Mouse (Mus musculus) bone marrow, adult 2 months (tissue): ENCODE measurements around the gene Nr3c2. TPM values are rescaled to one million over a fixed set of nuclear protein-coding genes. Genes with fewer than 3 reads are reported as not detected.

Source experiments
- H3K27ac ChIP-seq: fragments of 200-500 bp; 2 replicates; pipeline ENCODE4 v1.5.1; 2012; ENCODE audit warnings: low read depth, mild to moderate bottlenecking, control low read depth, inconsistent platforms, low read length; ENCODE audit not compliant: control insufficient read depth, poor library complexity, insufficient read depth
- H3K4me1 ChIP-seq: fragments of 200-500 bp; 2 replicates; pipeline ENCODE4 v1.6.1; 2011; ENCODE audit warnings: low read length; ENCODE audit not compliant: control insufficient read depth, insufficient read depth
- H3K4me3 ChIP-seq: fragments of 200-500 bp; replicated peaks from 2 replicates; pipeline ENCODE3; 2011; ENCODE audit warnings: mild to moderate bottlenecking, low read depth, low read length, control low read depth; ENCODE audit not compliant: control insufficient read depth
- CTCF ChIP-seq: fragments of 200-500 bp; IDR thresholded peaks from 2 replicates; pipeline ENCODE4 v1.5.1; 2011; ENCODE audit warnings: low read length, control low read depth; ENCODE audit not compliant: control insufficient read depth, insufficient read depth
- POLR2A ChIP-seq: fragments of 200-500 bp; IDR thresholded peaks from 2 replicates; pipeline ENCODE4 v1.6.1; 2011; ENCODE audit warnings: low read depth, mild to moderate bottlenecking, control low read depth, low read length, borderline replicate concordance; ENCODE audit not compliant: control insufficient read depth
- WGBS: fragments of 180-500 bp; shearing (Covaris S2); methylation state at CpG from one replicate; pipeline ENCODE4 v1.1.7; 2018; 5-methylcytosine and 5-hydroxymethylcytosine counted together
- polyA plus RNA-seq: library from polyadenylated mRNA; stranded (reverse); fragments of >200 nt; gene quantifications from 2 replicates; pipeline ENCODE4 v1.2.4, GENCODE M21; 2011; ENCODE audit warnings: low replicate concordance; ENCODE audit not compliant: missing spikeins, insufficient read depth, insufficient read length

Nr3c2 gene
- polyA plus RNA-seq, 1 experiment, result 0.62 TPM

- Histone ChIP-seq H3K4me1 (no peaks in the 10 kb centered on the region), H3K27ac (no peak overlapping the region), H3K4me3 (no peak overlapping the region)
- WGBS, result 82% methylated on average over 4 of the region's 4 CpGs
- TF ChIP-seq CTCF (no peak), POLR2A (no peak)
Observed at GRCm38 (mm10) chr8:77082687-77083086, 183.4 kb downstream of the Nr3c2 start.

- Histone ChIP-seq H3K4me3 (no peak overlapping the region), H3K4me1 (no peaks in the 10 kb centered on the region), H3K27ac (no peak overlapping the region)
- no peak for TF ChIP-seq CTCF
- TF ChIP-seq POLR2A, result no peak
- 78% methylated on average over 8 of the region's 8 CpGs for WGBS
Observed at GRCm38 (mm10) chr8:77086036-77086435, 186.8 kb downstream of the Nr3c2 start.

- no peak overlapping the region for H3K4me3 ChIP-seq
- H3K4me1 ChIP-seq, result no peaks in the 10 kb centered on the region
- no peak for TF ChIP-seq POLR2A
- TF ChIP-seq CTCF, result no peak
- no peak overlapping the region for H3K27ac ChIP-seq
- WGBS, result 30% methylated on average over 4 of the region's 4 CpGs
Observed at GRCm38 (mm10) chr8:77096721-77097120, 197.5 kb downstream of the Nr3c2 start.

GRCm38 (mm10) chr8:77098101-77098500 is 198.9 kb downstream of the Nr3c2 start:
- no peak overlapping the region for H3K4me3 ChIP-seq
- H3K4me1 ChIP-seq, result no peaks in the 10 kb centered on the region
- no peak overlapping the region for H3K27ac ChIP-seq
- 84% methylated on average over 10 of the region's 10 CpGs for WGBS
- no peak for TF ChIP-seq POLR2A
- no peak for TF ChIP-seq CTCF

DNA sequence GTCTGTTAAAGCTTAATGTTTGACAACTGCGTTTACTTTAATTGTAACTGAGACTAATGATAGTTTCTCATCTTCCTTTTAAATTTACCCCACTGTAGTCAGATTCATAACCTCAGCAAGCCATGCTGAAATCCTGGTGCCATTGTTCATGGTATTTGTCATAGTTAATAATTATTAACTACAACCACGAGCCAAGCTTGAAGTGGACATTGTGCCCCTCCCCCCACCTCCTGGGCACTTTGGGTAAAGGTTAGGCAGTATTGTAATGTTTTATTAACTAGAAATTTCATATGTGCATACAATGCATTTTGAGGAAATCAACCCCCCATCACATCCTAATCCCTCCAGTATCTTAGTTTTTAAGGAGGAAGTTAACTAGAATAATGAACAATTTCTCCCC is 201.1 kb downstream of the Nr3c2 start:
- no peaks in the 10 kb centered on the region for H3K4me1 ChIP-seq
- WGBS, result 84% methylated on average over 2 of the region's 2 CpGs
- TF ChIP-seq CTCF (no peak), POLR2A (no peak)
- H3K4me3 ChIP-seq, result no peak overlapping the region
- H3K27ac ChIP-seq, result no peak overlapping the region

DNA sequence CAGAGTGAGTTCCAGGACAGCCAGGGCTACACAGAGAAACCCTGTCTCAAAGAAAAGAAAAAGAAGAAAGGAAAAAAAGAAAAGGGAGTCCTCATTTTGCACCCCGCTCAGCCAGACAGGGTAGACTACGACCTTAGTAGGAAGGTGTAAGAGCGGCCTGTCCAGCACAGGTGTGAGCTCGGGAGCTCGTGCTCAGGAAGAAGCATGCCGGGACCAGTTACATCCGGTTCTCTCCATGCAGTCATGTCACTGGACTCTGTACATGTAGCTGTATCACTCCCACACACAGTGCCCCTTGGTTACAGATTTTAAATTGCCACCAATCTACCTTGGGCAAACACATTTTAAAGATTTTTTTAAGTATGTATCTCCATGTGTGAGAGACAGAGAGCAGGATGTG is 203.6 kb downstream of the Nr3c2 start:
- Histone ChIP-seq H3K4me1 (no peaks in the 10 kb centered on the region), H3K27ac (no peak overlapping the region), H3K4me3 (no peak overlapping the region)
- TF ChIP-seq CTCF (no peak), POLR2A (no peak)
- 88% methylated on average over 7 of the region's 7 CpGs for WGBS

DNA sequence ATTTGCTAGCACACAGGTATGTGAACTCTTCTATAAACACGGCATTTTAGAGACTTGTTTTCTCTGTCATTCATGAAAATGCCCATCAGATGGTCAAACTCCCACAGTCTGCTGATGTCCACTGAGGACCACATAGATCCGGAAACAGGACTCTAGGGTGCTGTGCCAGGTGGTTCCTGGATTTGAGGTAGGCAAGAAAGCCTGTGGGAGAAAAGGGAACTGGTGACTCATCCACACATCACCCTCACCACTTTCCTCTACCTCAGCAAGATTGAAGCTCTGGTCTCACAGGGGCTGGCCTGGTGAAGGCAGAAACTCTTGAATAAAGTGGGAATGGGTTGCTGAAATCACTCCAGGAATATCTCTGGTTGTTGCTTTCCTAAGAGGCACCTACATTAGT is 213.5 kb downstream of the Nr3c2 start:
- no peaks in the 10 kb centered on the region for H3K4me1 ChIP-seq
- no peak overlapping the region for H3K27ac ChIP-seq
- TF ChIP-seq CTCF (no peak), POLR2A (no peak)
- no peak overlapping the region for H3K4me3 ChIP-seq
- 34% methylated on average over 2 of the region's 2 CpGs for WGBS

DNA sequence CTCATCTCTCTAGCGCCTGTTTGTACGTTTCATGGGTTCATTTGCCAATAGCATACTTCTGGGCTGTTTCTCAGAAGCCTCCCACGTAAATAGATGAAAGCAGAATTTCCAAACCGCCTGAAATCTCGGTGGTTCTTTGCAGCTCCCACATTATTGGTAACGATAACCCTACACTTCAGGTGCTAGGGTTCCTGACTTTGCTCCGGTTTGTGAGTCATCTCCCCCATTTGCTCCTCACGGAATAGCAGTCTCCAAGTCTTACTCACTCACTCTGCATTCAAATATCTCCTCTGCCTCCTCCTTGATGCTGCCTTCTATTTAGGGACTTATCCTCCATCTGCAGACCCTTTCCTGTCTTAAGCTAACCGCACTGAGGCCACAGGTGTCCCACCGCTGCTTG is 215.5 kb downstream of the Nr3c2 start:
- H3K4me1 ChIP-seq, result no peaks in the 10 kb centered on the region
- no peak overlapping the region for H3K4me3 ChIP-seq
- TF ChIP-seq POLR2A, result no peak
- no peak for TF ChIP-seq CTCF
- WGBS, result 86% methylated on average over 10 of the region's 10 CpGs
- no peak overlapping the region for H3K27ac ChIP-seq

- WGBS, result 41% methylated on average over 7 of the region's 7 CpGs
Observed at GRCm38 (mm10) chr8:77116419-77117079, 217.3 kb downstream of the Nr3c2 start.

More at GRCm38 (mm10) chr8:77116419-77117079, 217.3 kb downstream of the Nr3c2 start:
- Histone ChIP-seq H3K4me1 (no peaks in the 10 kb centered on the region), H3K27ac (no peak overlapping the region), H3K4me3 (no peak overlapping the region)
- TF ChIP-seq POLR2A (no peak), CTCF (no peak)
